22 mouse cellular contexts compared by ENCODE assay signal in the genomic region with DNA sequence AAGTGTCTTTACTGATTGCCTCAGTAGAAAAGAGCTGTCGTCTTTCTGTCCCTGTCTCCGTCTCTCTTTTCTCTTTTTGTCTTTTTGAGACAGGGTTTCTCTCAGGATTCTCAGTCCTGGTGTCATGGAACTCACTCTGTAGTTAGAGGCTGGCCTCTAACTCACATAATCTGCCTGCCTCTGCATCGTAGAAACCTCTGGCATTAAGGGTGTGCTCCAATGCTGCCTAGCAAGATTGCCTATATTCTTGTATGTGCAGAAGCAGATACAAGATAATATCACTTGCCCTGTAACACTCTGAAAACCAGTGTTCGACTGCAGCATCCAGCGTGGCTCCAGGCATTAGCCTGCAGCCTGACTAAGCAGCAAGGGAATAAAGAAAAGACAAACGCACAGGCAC. TPM values are rescaled to one million over a fixed set of nuclear protein-coding genes. Genes with fewer than 3 reads are reported as not detected.
DNase-seq lines count a peak whose midpoint lies in the region; ATAC-seq and TF ChIP-seq lines count a peak whose summit lies in the region.
"Had no signal": no experiment of that assay in that cellular context is flagged by ENCODE, and none has a peak within 500 bp of the region (broad histone marks: within the 10 kb centered on the region; RNA-seq: fewer than 3 reads in every experiment).

No protein-coding gene starts in this region.

- H3K9me3 ChIP-seq in liver, embryonic 12.5 days (replicated peaks), result no peaks in the 10 kb centered on the region
- no peaks in the 10 kb centered on the region for H3K9me3 ChIP-seq in liver, embryonic 14.5 days (ENCODE audit: control insufficient read depth, low read length)
- H3K9me3 ChIP-seq in liver, embryonic 11.5 days (ENCODE audit: control insufficient read depth, low read length), result no peaks in the 10 kb centered on the region
- no peaks in the 10 kb centered on the region for H3K9me3 ChIP-seq in liver, embryonic 16.5 days (replicated peaks; ENCODE audit: control insufficient read depth, low read length)
- H3K9me3 ChIP-seq: embryonic facial prominence, embryonic 13.5 days; embryonic facial prominence, embryonic 15.5 days; forebrain, embryonic 10.5 days; forebrain, embryonic 13.5 days had no signal

- H3K4me3 ChIP-seq in liver, embryonic 12.5 days, result no peak overlapping the region
- no peak overlapping the region for H3K4me3 ChIP-seq in liver, embryonic 14.5 days (ENCODE audit: insufficient read depth in 1 of 2, low read depth in 2 of 2, low read length in 2 of 2)
- no peak overlapping the region for H3K4me3 ChIP-seq in liver, embryonic 11.5 days (ENCODE audit: low read depth, low read length)
- H3K4me3 ChIP-seq in liver, embryonic 16.5 days (ENCODE audit: low read depth, low read length), result no peak overlapping the region
- H3K4me3 ChIP-seq: embryonic facial prominence, embryonic 13.5 days; embryonic facial prominence, embryonic 15.5 days; erythroblast, embryonic 14.5 days; forebrain, embryonic 10.5 days; forebrain, embryonic 13.5 days had no signal

- H3K4me2 ChIP-seq in liver, embryonic 12.5 days, result no peak overlapping the region
- H3K4me2 ChIP-seq in liver, embryonic 14.5 days (ENCODE audit: low read depth), result no peak overlapping the region
- no peak overlapping the region for H3K4me2 ChIP-seq in liver, embryonic 11.5 days
- no peak overlapping the region for H3K4me2 ChIP-seq in liver, embryonic 16.5 days (ENCODE audit: low read depth, low read length)
- H3K4me2 ChIP-seq: embryonic facial prominence, embryonic 13.5 days; embryonic facial prominence, embryonic 15.5 days; forebrain, embryonic 13.5 days had no signal

- 0 out of 2 replicates have a peak, but pooled peaks have one; percentile 11 for TF ChIP-seq EP300 in liver, embryonic 14.5 days (IDR thresholded peaks at IDR 0.05; ENCODE audit: low read depth)

- peak; percentile 70 for ATAC-seq in liver, embryonic 12.5 days
- peak; percentile 23; the same call in 1 of the 2 replicates for ATAC-seq in liver, embryonic 14.5 days (ENCODE audit: insufficient read depth)
- ATAC-seq in liver, embryonic 11.5 days (replicated peaks; ENCODE audit: low FRiP score), result no peak
- 0 out of 2 replicates have a peak, but pooled peaks have one; percentile 30 for ATAC-seq in liver, embryonic 16.5 days (ENCODE audit: low read depth)
- ATAC-seq: forebrain, embryonic 13.5 days; forebrain, embryonic 16.5 days had no signal

- 67% methylated on average over 6 of the region's 6 CpGs for WGBS in liver, embryonic 12.5 days (ENCODE audit: insufficient replicate concordance)
- 69% methylated on average over 6 of the region's 6 CpGs for WGBS in liver, embryonic 14.5 days (ENCODE audit: insufficient replicate concordance)
- WGBS in liver, embryonic 11.5 days, result 85% methylated on average over 6 of the region's 6 CpGs
- 64% methylated on average over 6 of the region's 6 CpGs for WGBS in liver, embryonic 16.5 days (ENCODE audit: insufficient replicate concordance)

- H3K27me3 ChIP-seq in liver, embryonic 12.5 days (replicated peaks), result no peaks in the 10 kb centered on the region
- no peaks in the 10 kb centered on the region for H3K27me3 ChIP-seq in liver, embryonic 14.5 days (ENCODE audit: control insufficient read depth, insufficient read depth, low read length)
- H3K27me3 ChIP-seq in liver, embryonic 11.5 days (replicated peaks; ENCODE audit: control insufficient read depth, insufficient read depth, low read length), result no peaks in the 10 kb centered on the region
- no peaks in the 10 kb centered on the region for H3K27me3 ChIP-seq in liver, embryonic 16.5 days (ENCODE audit: control insufficient read depth, insufficient read depth, low read depth, low read length)
- H3K27me3 ChIP-seq: embryonic facial prominence, embryonic 13.5 days; embryonic facial prominence, embryonic 15.5 days; forebrain, embryonic 13.5 days had no signal

- no peak for TF ChIP-seq CTCF in liver, embryonic 14.5 days (IDR thresholded peaks at IDR 0.05; ENCODE audit: low read depth)

- H3K9ac ChIP-seq in liver, embryonic 12.5 days, result no peak overlapping the region
- H3K9ac ChIP-seq in liver, embryonic 14.5 days (replicated peaks), result no peak overlapping the region
- no peak overlapping the region for H3K9ac ChIP-seq in liver, embryonic 11.5 days (ENCODE audit: low read depth, low read length)
- H3K9ac ChIP-seq in liver, embryonic 16.5 days (ENCODE audit: low read depth, low read length), result no peak overlapping the region
- H3K9ac ChIP-seq: embryonic facial prominence, embryonic 13.5 days; embryonic facial prominence, embryonic 15.5 days; forebrain, embryonic 13.5 days had no signal

- H3K4me1 ChIP-seq in liver, embryonic 12.5 days, result peaks cover 26% of the 10 kb centered on the region
- peaks cover 0 to 6% of the 10 kb centered on the region in 2 experiments; a peak in 3 of 4 replicates for H3K4me1 ChIP-seq in liver, embryonic 14.5 days (replicated peaks; ENCODE audit: control insufficient read depth in 2 of 2, insufficient read depth in 2 of 2, low read length in 1 of 2)
- H3K4me1 ChIP-seq in liver, embryonic 11.5 days (replicated peaks; ENCODE audit: control insufficient read depth, insufficient read depth, low read length), result no peaks in the 10 kb centered on the region
- H3K4me1 ChIP-seq in liver, embryonic 16.5 days (ENCODE audit: control insufficient read depth, low read depth, low read length), result peaks cover 2% of the 10 kb centered on the region
- H3K4me1 ChIP-seq: embryonic facial prominence, embryonic 13.5 days; embryonic facial prominence, embryonic 15.5 days; forebrain, embryonic 10.5 days; forebrain, embryonic 13.5 days had no signal

- no peak overlapping the region for H3K27ac ChIP-seq in liver, embryonic 12.5 days
- no peak overlapping the region for H3K27ac ChIP-seq in liver, embryonic 14.5 days
- no peak overlapping the region for H3K27ac ChIP-seq in liver, embryonic 11.5 days (ENCODE audit: low read depth, low read length)
- no peak overlapping the region for H3K27ac ChIP-seq in liver, embryonic 16.5 days (ENCODE audit: low read length)
- H3K27ac ChIP-seq: embryonic facial prominence, embryonic 13.5 days; embryonic facial prominence, embryonic 15.5 days; forebrain, embryonic 10.5 days; forebrain, embryonic 13.5 days had no signal

- DNase-seq in liver, result no peak
- no peak for DNase-seq in liver, embryonic 14.5 days (ENCODE audit: low read depth in 3 of 3, low spot score in 3 of 3)
- no peak for DNase-seq in liver, embryonic 11.5 days (ENCODE audit: low spot score)
- DNase-seq in heart, adult 9 months (ENCODE audit: low spot score in 2 of 2), result no peak
- DNase-seq: adrenal gland, adult 2 months; adrenal gland, postnatal 10 days; adrenal gland, postnatal 25 days; cerebellum, adult 11 months; cerebellum, adult 18-20 months; cerebellum, adult 8-10 months; cerebellum, adult 9-11 months; cerebellum, postnatal 14 days; cerebellum, postnatal 36 days; embryo, embryonic 11 days had no signal

- H3K36me3 ChIP-seq in liver, embryonic 12.5 days, result peaks cover 85% of the 10 kb centered on the region
- H3K36me3 ChIP-seq in liver, embryonic 14.5 days (replicated peaks; ENCODE audit: control insufficient read depth, insufficient read depth, low read depth), result peaks cover 54% of the 10 kb centered on the region
- H3K36me3 ChIP-seq in liver, embryonic 11.5 days (ENCODE audit: control insufficient read depth, insufficient read depth, low read length), result peaks cover 19% of the 10 kb centered on the region
- peaks cover 44% of the 10 kb centered on the region for H3K36me3 ChIP-seq in liver, embryonic 16.5 days (ENCODE audit: control insufficient read depth, insufficient read depth)

RNA-seq across cellular contexts. Expression of gene Tstd3, which starts 21.9 kb away (rescaled TPM):
- polyA plus RNA-seq in liver, embryonic 12.5 days (2016; fragmentation: Nextera tagmentation; extraction: Ambion mirVana), result 19.5 and 20.6 TPM in 2 replicates
- 4.3 and 8.0 TPM in 2 replicates for polyA plus RNA-seq in liver, embryonic 14.5 days (2012; rRNA removed)
- 15.0 and 16.2 TPM in 2 replicates for polyA plus RNA-seq in liver, embryonic 14.5 days (2014; fragmentation: Nextera tagmentation; extraction: Ambion mirVana)
- 27.1 and 30.1 TPM in 2 replicates for polyA plus RNA-seq in liver, embryonic 11.5 days (2014; fragmentation: Nextera tagmentation; extraction: Ambion mirVana)
- 12.9 and 14.2 TPM in 2 replicates for polyA plus RNA-seq in liver, embryonic 16.5 days (2015; fragmentation: Nextera tagmentation; extraction: Ambion mirVana)

RNA-seq across cellular contexts. Expression of gene Usp45, which starts 21.9 kb away (rescaled TPM):
- 17.3 and 21.3 TPM in 2 replicates for polyA plus RNA-seq in liver, embryonic 12.5 days (2016; fragmentation: Nextera tagmentation; extraction: Ambion mirVana)
- 6.8 and 9.8 TPM in 2 replicates for polyA plus RNA-seq in liver, embryonic 14.5 days (2012; rRNA removed)
- 15.1 and 16.3 TPM in 2 replicates for polyA plus RNA-seq in liver, embryonic 14.5 days (2014; fragmentation: Nextera tagmentation; extraction: Ambion mirVana)
- 16.5 and 18.8 TPM in 2 replicates for polyA plus RNA-seq in liver, embryonic 11.5 days (2014; fragmentation: Nextera tagmentation; extraction: Ambion mirVana)
- 14.6 and 14.8 TPM in 2 replicates for polyA plus RNA-seq in liver, embryonic 16.5 days (2015; fragmentation: Nextera tagmentation; extraction: Ambion mirVana)

RNA-seq across cellular contexts. Expression of gene Pnisr, which starts 58.5 kb away (rescaled TPM):
- polyA plus RNA-seq in liver, embryonic 12.5 days (2016; fragmentation: Nextera tagmentation; extraction: Ambion mirVana), result 59.2 and 59.4 TPM in 2 replicates
- polyA plus RNA-seq in liver, embryonic 14.5 days (2012; rRNA removed), result 44.2 and 50.6 TPM in 2 replicates
- polyA plus RNA-seq in liver, embryonic 14.5 days (2014; fragmentation: Nextera tagmentation; extraction: Ambion mirVana), result 29.0 and 34.5 TPM in 2 replicates
- polyA plus RNA-seq in liver, embryonic 11.5 days (2014; fragmentation: Nextera tagmentation; extraction: Ambion mirVana), result 84.9 and 101 TPM in 2 replicates
- polyA plus RNA-seq in liver, embryonic 16.5 days (2015; fragmentation: Nextera tagmentation; extraction: Ambion mirVana), result 36.5 and 39.8 TPM in 2 replicates
